Mouse (Mus musculus) left cerebral cortex, adult 6 months (tissue): ENCODE results near the gene Syt3. TPM values are rescaled to one million over a fixed set of nuclear protein-coding genes. Genes with fewer than 3 reads are reported as not detected.

ENCODE experiments used
- long read RNA-seq, 2 experiments: library from polyadenylated mRNA; unstranded; transcript quantifications; one replicate each; pipeline ENCODE4 v2.0.0; 2019 to 2020
- polyA plus RNA-seq: library from polyadenylated mRNA; unstranded; fragments of <200 nt; fragmentation: Nextera tagmentation; gene quantifications from 2 replicates; pipeline ENCODE4 v1.2.3, GENCODE M21; 2021

Syt3 gene
- 35.1 and 37.3 TPM in 2 replicates for polyA plus RNA-seq
- long read RNA-seq, experiment 1, transcript Syt3-201 (11 exons, 2,627 nt), result minor isoform, 18 of 161 reads
- long read RNA-seq, experiment 1, transcript Syt3-202 (11 exons, 2,494 nt), result major isoform, 47 of 161 reads
- long read RNA-seq, experiment 1, partial matches to known transcripts, result 65 of 161 reads
- long read RNA-seq, experiment 1, other reads (novel, unspliced or antisense), result 28 of 161 reads
- long read RNA-seq, experiment 2, transcript Syt3-202 (11 exons, 2,494 nt), result major isoform, 7 of 37 reads
- long read RNA-seq, experiment 2, partial matches to known transcripts, result 25 of 37 reads
- long read RNA-seq, experiment 2, other reads (novel, unspliced or antisense), result 3 of 37 reads

DNA sequence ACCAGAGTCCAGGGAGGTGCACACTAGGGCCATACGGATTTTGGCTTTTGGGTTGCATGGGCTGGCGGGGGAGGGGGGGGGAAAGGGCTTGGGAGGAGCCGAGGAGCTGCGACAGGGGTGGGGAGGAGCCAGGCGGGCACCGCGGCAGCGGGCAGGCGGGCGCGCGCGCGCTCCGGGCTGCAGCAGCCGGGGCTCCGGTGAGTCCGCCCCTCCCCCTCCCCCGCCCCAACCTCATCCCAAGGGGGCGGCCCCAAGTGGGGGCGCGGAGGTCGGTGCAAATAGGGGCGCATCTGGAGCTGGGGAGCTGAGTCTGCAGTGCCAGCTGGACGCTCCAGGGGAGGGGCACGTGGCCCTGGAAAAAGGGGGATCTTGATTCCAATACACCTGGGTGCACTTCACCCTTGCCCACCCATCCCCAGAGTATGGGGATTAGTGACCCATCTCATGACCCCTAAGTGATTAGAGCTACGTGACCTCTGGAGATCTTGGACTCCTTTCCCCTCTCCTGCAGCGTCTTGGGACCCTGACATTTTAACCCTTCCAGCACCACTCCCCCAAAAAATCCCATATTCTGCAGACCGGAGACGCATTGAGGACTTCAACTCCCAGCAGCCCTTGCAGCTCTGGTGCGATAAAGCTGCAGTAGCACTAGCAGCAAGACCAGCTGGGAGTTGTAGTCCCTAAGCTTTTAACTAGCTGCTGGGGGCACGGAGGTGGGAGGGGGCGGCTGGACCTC, at the start of gene Syt3:
Gene Syt3, plus strand, starts transcription at position 123 of the 736 bp plus-strand sequence.

DNA sequence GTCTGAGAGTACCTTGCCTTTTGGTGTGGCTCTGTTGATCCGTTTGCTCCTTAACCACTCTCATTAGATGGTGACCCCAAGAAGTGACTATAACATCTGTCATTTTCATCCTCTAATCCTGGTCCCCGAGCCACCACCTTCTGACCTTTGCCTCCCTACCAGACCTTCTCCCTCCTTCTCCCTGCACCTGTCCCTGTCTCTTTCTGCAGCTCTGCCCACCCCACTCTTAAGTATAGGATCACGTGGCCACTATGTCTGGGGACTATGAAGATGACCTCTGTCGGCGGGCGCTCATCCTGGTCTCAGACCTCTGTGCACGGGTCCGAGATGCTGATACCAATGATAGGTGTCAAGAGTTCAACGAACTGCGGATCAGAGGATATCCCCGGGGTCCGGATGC, 1.8 kb downstream of the Syt3 start, which contains the start of gene 1700008O03Rik:
Gene 1700008O03Rik, minus strand, starts transcription at position 101 of the 400 bp plus-strand sequence.

DNA sequence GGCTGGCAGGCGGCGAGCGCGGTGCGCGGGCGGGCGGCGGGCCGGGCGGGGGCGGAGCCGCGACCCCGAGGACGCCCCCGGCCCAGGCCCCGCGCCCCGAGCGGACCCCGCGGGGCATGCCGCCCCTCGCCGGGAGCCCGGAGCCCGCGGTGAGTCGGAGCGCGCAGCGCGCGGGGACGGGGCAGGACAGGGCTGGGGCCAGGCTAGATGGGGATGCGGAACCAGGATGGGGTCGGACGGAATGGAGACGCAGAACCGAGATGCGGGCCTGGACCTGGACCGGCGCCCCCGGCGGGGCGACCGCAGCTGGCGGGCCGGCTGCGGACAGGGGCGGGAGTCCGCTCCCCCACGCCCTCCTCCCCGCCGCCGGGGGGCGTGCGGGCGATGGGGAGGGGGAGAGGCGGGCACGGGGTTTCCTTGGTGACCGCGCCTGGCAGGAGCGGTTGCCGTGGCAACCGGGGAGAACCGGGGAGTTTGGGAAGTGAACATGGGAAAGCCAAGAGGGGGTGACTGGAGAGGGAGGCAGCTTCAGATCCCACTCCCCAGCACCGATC, 45.1 kb downstream of the Syt3 start, which contains the start of gene Lrrc4b:
Gene Lrrc4b, plus strand, starts transcription at position 51 of the 554 bp plus-strand sequence.

Other genes starting within 250 kb of the Syt3 start
- not detected in 2 replicates for gene Klk1b16, start 247.3 kb upstream of the Syt3 start, polyA plus RNA-seq
- not detected in 2 replicates for gene Klk1b24, start 195.9 kb upstream of the Syt3 start, polyA plus RNA-seq
- gene Klk1b3, start 185.9 kb upstream of the Syt3 start, polyA plus RNA-seq, result not detected in 2 replicates
- not detected in 2 replicates for gene Klk1b4, start 176.7 kb upstream of the Syt3 start, polyA plus RNA-seq
- not detected in 2 replicates for gene Klk1b5, start 168.2 kb upstream of the Syt3 start, polyA plus RNA-seq
- gene Klk1, start 158.7 kb upstream of the Syt3 start, polyA plus RNA-seq, result not detected in 2 replicates
- gene Gm36864, start 147.9 kb upstream of the Syt3 start, polyA plus RNA-seq, result not detected in 2 replicates
- 2.1 TPM in 2 replicates for gene 1700028J19Rik, start 137.4 kb upstream of the Syt3 start, polyA plus RNA-seq
- 86.1 and 106 TPM in 2 replicates for gene 2410002F23Rik, start 137.4 kb upstream of the Syt3 start, polyA plus RNA-seq
- not detected in 2 replicates for gene Acp4, start 126.7 kb upstream of the Syt3 start, polyA plus RNA-seq
- not detected in 2 replicates for gene Gm15517, start 122.7 kb upstream of the Syt3 start, polyA plus RNA-seq
- gene Clec11a, start 77.2 kb upstream of the Syt3 start, polyA plus RNA-seq, result 3.2 and 3.9 TPM in 2 replicates
- gene Shank1, start 73.8 kb upstream of the Syt3 start, polyA plus RNA-seq, result 86.1 and 191 TPM in 2 replicates
- gene 1700008O03Rik, start 1.7 kb downstream of the Syt3 start, polyA plus RNA-seq, result 1.7 TPM in 2 replicates
- 6.2 and 11.6 TPM in 2 replicates for gene Lrrc4b, start 44.9 kb downstream of the Syt3 start, polyA plus RNA-seq
- 0.58 and 0.73 TPM in 2 replicates for gene Aspdh, start 81.3 kb downstream of the Syt3 start, polyA plus RNA-seq
- 104 and 106 TPM in 2 replicates for gene Josd2, start 83.9 kb downstream of the Syt3 start, polyA plus RNA-seq
- 176 and 362 TPM in 2 replicates for gene Emc10, start 112.4 kb downstream of the Syt3 start, polyA plus RNA-seq
- gene Fam71e1, start 112.5 kb downstream of the Syt3 start, polyA plus RNA-seq, result 6.3 and 9.3 TPM in 2 replicates
- gene Mybpc2, start 140.6 kb downstream of the Syt3 start, polyA plus RNA-seq, result 0.15 and 0.18 TPM in 2 replicates
- gene Spib, start 148.0 kb downstream of the Syt3 start, polyA plus RNA-seq, result 0.05 TPM in 1 of 2 replicates, not detected in the other
- gene Pold1, start 164.7 kb downstream of the Syt3 start, polyA plus RNA-seq, result 5.5 and 5.9 TPM in 2 replicates
- gene Nr1h2, start 169.8 kb downstream of the Syt3 start, polyA plus RNA-seq, result 42.0 and 67.6 TPM in 2 replicates
- 0.23 and 0.34 TPM in 2 replicates for gene Napsa, start 188.3 kb downstream of the Syt3 start, polyA plus RNA-seq
- gene Kcnc3, start 206.6 kb downstream of the Syt3 start, polyA plus RNA-seq, result 2.6 and 34.9 TPM in 2 replicates